In genomic region chr9:121856649-121857416, GRCm38 (mm10) we compare ENCODE assay signal across 7 mouse cellular contexts. TPM values are rescaled to one million over a fixed set of nuclear protein-coding genes. Genes with fewer than 3 reads are reported as not detected.
DNase-seq lines count a peak whose midpoint lies in the region; ATAC-seq and TF ChIP-seq lines count a peak whose summit lies in the region.

No protein-coding gene starts in this region.

- H3K9ac ChIP-seq in neural tube, embryonic 11.5 days (ENCODE audit: low read length) = peak overlapping the region; percentile 81
- H3K9ac ChIP-seq in forebrain, embryonic 14.5 days (ENCODE audit: low read length) = peak overlapping the region; percentile 88
- H3K9ac ChIP-seq in midbrain, embryonic 12.5 days (replicated peaks) = peak overlapping the region; percentile 82

- peak overlapping the region; percentile 87 for H3K4me2 ChIP-seq in neural tube, embryonic 11.5 days (ENCODE audit: low read depth)
- peak overlapping the region; percentile 92 for H3K4me2 ChIP-seq in forebrain, embryonic 14.5 days (ENCODE audit: low read length)
- H3K4me2 ChIP-seq in midbrain, embryonic 12.5 days (replicated peaks) = peak overlapping the region; percentile 71

- H3K4me3 ChIP-seq in neural tube, embryonic 11.5 days (ENCODE audit: low read depth, low read length) = peak overlapping the region; percentile 79
- peak overlapping the region; percentile 91 for H3K4me3 ChIP-seq in bone marrow, adult 2 months (replicated peaks; ENCODE audit: control insufficient read depth, low read depth, low read length)
- H3K4me3 ChIP-seq in forebrain, embryonic 14.5 days (ENCODE audit: low read depth, low read length) = peak overlapping the region; percentile 64
- H3K4me3 ChIP-seq in midbrain, embryonic 12.5 days = peak overlapping the region; percentile 84

- TF ChIP-seq CTCF in bone marrow, adult 2 months (IDR thresholded peaks at IDR 0.05; ENCODE audit: control insufficient read depth, insufficient read depth, low read length) = no peak

- no peaks in the 10 kb centered on the region for H3K27me3 ChIP-seq in neural tube, embryonic 11.5 days (ENCODE audit: control insufficient read depth, insufficient read depth, low read length)
- H3K27me3 ChIP-seq in forebrain, embryonic 14.5 days (replicated peaks; ENCODE audit: control insufficient read depth, insufficient read depth, low read length) = no peaks in the 10 kb centered on the region
- H3K27me3 ChIP-seq in midbrain, embryonic 12.5 days = no peaks in the 10 kb centered on the region

- no peaks in the 10 kb centered on the region; the same call in 1 of the 2 replicates for H3K4me1 ChIP-seq in neural tube, embryonic 11.5 days (ENCODE audit: control insufficient read depth, insufficient read depth, low read length)
- H3K4me1 ChIP-seq in bone marrow, adult 2 months (ENCODE audit: control insufficient read depth, insufficient read depth, low read length) = no peaks in the 10 kb centered on the region; the same call in none of the 2 replicates
- H3K4me1 ChIP-seq in forebrain, embryonic 14.5 days (ENCODE audit: control insufficient read depth, insufficient read depth, low read length) = peaks cover 5% of the 10 kb centered on the region; the same call in 1 of the 2 replicates
- peaks cover 9% of the 10 kb centered on the region for H3K4me1 ChIP-seq in midbrain, embryonic 12.5 days

- DNase-seq in neural tube, embryonic 11.5 days (ENCODE audit: low spot score) = no peak
- no peak for DNase-seq in neural tube, embryonic 10.5 days (ENCODE audit: extremely low spot score, low spot score)
- DNase-seq in forebrain, embryonic 14.5 days (ENCODE audit: low spot score) = no peak
- peak; percentile 60 to 72 for DNase-seq in kidney, postnatal 36 days
- DNase-seq in adipocyte (ENCODE audit: low spot score) = no peak

- 2% methylated on average over 39 of the region's 39 CpGs for WGBS in neural tube, embryonic 11.5 days
- WGBS in bone marrow, adult 2 months = 2% methylated on average over 39 of the region's 39 CpGs
- 1% methylated on average over 39 of the region's 39 CpGs for WGBS in forebrain, embryonic 14.5 days
- 1% methylated on average over 39 of the region's 39 CpGs for WGBS in midbrain, embryonic 12.5 days

- no peak; the same call in none of the 2 replicates for ATAC-seq in neural tube, embryonic 11.5 days (ENCODE audit: insufficient read depth, low FRiP score, low TSS enrichment)
- ATAC-seq in forebrain, embryonic 14.5 days = no peak; the same call in 1 of the 2 replicates
- ATAC-seq in midbrain, embryonic 12.5 days (ENCODE audit: low FRiP score, low read depth) = no peak; the same call in 1 of the 2 replicates

- no peaks in the 10 kb centered on the region for H3K36me3 ChIP-seq in neural tube, embryonic 11.5 days (ENCODE audit: control insufficient read depth, insufficient read depth, low read length)
- peaks cover 5% of the 10 kb centered on the region for H3K36me3 ChIP-seq in forebrain, embryonic 14.5 days (ENCODE audit: control insufficient read depth, insufficient read depth, low read length)
- H3K36me3 ChIP-seq in midbrain, embryonic 12.5 days = peaks cover 5% of the 10 kb centered on the region; the same call in 1 of the 2 replicates

- no peaks in the 10 kb centered on the region for H3K9me3 ChIP-seq in neural tube, embryonic 11.5 days (ENCODE audit: control insufficient read depth, low read length)
- no peaks in the 10 kb centered on the region for H3K9me3 ChIP-seq in forebrain, embryonic 14.5 days (replicated peaks; ENCODE audit: control insufficient read depth, low read length)
- H3K9me3 ChIP-seq in midbrain, embryonic 12.5 days = no peaks in the 10 kb centered on the region

- peak overlapping the region; percentile 93 for H3K27ac ChIP-seq in neural tube, embryonic 11.5 days (ENCODE audit: low read depth, low read length)
- peak overlapping the region; percentile 100 for H3K27ac ChIP-seq in bone marrow, adult 2 months (ENCODE audit: control insufficient read depth, insufficient read depth, low read depth, low read length, poor library complexity)
- peak overlapping the region; percentile 91 for H3K27ac ChIP-seq in forebrain, embryonic 14.5 days (ENCODE audit: low read depth, low read length)
- peak overlapping the region; percentile 96 for H3K27ac ChIP-seq in midbrain, embryonic 12.5 days (replicated peaks)

- TF ChIP-seq POLR2A in bone marrow, adult 2 months (IDR thresholded peaks at IDR 0.05; ENCODE audit: borderline replicate concordance, control insufficient read depth, low read depth, low read length) = no peak

RNA-seq across cellular contexts. Expression of gene Higd1a, which starts 1.3 kb away (rescaled TPM):
- polyA plus RNA-seq in neural tube, embryonic 11.5 days (2014; fragmentation: Nextera tagmentation; extraction: Ambion mirVana) = 151 and 156 TPM in 2 replicates
- polyA plus RNA-seq in bone marrow, adult 2 months (2011; ENCODE audit: insufficient read depth, insufficient read length, low replicate concordance, missing spikeins) = 52.3 and 68.9 TPM in 2 replicates
- polyA plus RNA-seq in forebrain, embryonic 14.5 days (2014; fragmentation: Nextera tagmentation; extraction: Ambion mirVana) = 114 and 151 TPM in 2 replicates
- polyA plus RNA-seq in midbrain, embryonic 12.5 days (2016; fragmentation: Nextera tagmentation; extraction: Ambion mirVana) = 142 TPM in 2 replicates

RNA-seq across cellular contexts. Expression of gene Ccdc13, which starts 17.6 kb away (rescaled TPM):
- polyA plus RNA-seq in neural tube, embryonic 11.5 days (2014; fragmentation: Nextera tagmentation; extraction: Ambion mirVana) = 2.4 and 3.6 TPM in 2 replicates
- polyA plus RNA-seq in bone marrow, adult 2 months (2011; ENCODE audit: insufficient read depth, insufficient read length, low replicate concordance, missing spikeins) = not detected in 2 replicates
- polyA plus RNA-seq in forebrain, embryonic 14.5 days (2014; fragmentation: Nextera tagmentation; extraction: Ambion mirVana) = 2.7 and 3.0 TPM in 2 replicates
- polyA plus RNA-seq in midbrain, embryonic 12.5 days (2016; fragmentation: Nextera tagmentation; extraction: Ambion mirVana) = 3.2 and 4.3 TPM in 2 replicates

RNA-seq across cellular contexts. Expression of gene Ackr2, which starts 41.3 kb away (rescaled TPM):
- polyA plus RNA-seq in neural tube, embryonic 11.5 days (2014; fragmentation: Nextera tagmentation; extraction: Ambion mirVana) = 0.58 and 1.1 TPM in 2 replicates
- not detected in 2 replicates for polyA plus RNA-seq in bone marrow, adult 2 months (2011; ENCODE audit: insufficient read depth, insufficient read length, low replicate concordance, missing spikeins)
- polyA plus RNA-seq in forebrain, embryonic 14.5 days (2014; fragmentation: Nextera tagmentation; extraction: Ambion mirVana) = 2.0 and 2.1 TPM in 2 replicates
- 1.1 and 1.4 TPM in 2 replicates for polyA plus RNA-seq in midbrain, embryonic 12.5 days (2016; fragmentation: Nextera tagmentation; extraction: Ambion mirVana)

RNA-seq across cellular contexts. Expression of gene Cyp8b1, which starts 59.3 kb away (rescaled TPM):
- not detected in 2 replicates for polyA plus RNA-seq in neural tube, embryonic 11.5 days (2014; fragmentation: Nextera tagmentation; extraction: Ambion mirVana)
- 0.77 TPM in 1 of 2 replicates, not detected in the other for polyA plus RNA-seq in bone marrow, adult 2 months (2011; ENCODE audit: insufficient read depth, insufficient read length, low replicate concordance, missing spikeins)
- not detected in 2 replicates for polyA plus RNA-seq in forebrain, embryonic 14.5 days (2014; fragmentation: Nextera tagmentation; extraction: Ambion mirVana)
- not detected in 2 replicates for polyA plus RNA-seq in midbrain, embryonic 12.5 days (2016; fragmentation: Nextera tagmentation; extraction: Ambion mirVana)

Comparison
In these comparisons a context has a peak if more than half of its experiments do, and no peak if none do; other contexts are left out.
1. DNase-seq: peak in kidney, postnatal 36 days (2 of 2); none in neural tube, embryonic 11.5 days (single experiment), neural tube, embryonic 10.5 days (single experiment), forebrain, embryonic 14.5 days (single experiment) and adipocyte (single experiment).
2. Peak in every context shown above with its lines, with median percentiles within 50 percentile points of each other: H3K27ac ChIP-seq, H3K4me2 ChIP-seq, H3K4me3 ChIP-seq and H3K9ac ChIP-seq.